Mouse (Mus musculus) C2C12 (cell line): Measurements from ENCODE around the gene Esm1. TPM values are rescaled to one million over a fixed set of nuclear protein-coding genes. Genes with fewer than 3 reads are reported as not detected.

Experiments
- H3K27me3 ChIP-seq: one replicate; pipeline ENCODE4 v1.6.1; 2011; ENCODE audit not compliant: control insufficient read depth, insufficient read depth, insufficient read length
- H3K36me3 ChIP-seq: one replicate; pipeline ENCODE4 v1.6.1; 2011; ENCODE audit not compliant: control insufficient read depth, insufficient read depth
- H3K4me3 ChIP-seq: one replicate; pipeline ENCODE4 v1.5.1; 2011; ENCODE audit warnings: mild to moderate bottlenecking, control low read depth; ENCODE audit not compliant: poor library complexity, insufficient read depth, severe bottlenecking
- H3K79me2 ChIP-seq: one replicate; pipeline ENCODE4 v1.6.1; 2011; ENCODE audit not compliant: control insufficient read depth, insufficient read depth
- H3K79me3 ChIP-seq: one replicate; pipeline ENCODE4 v1.6.1; 2011; ENCODE audit warnings: low read depth, control low read depth
- H3ac ChIP-seq: one replicate; pipeline ENCODE3; 2011; ENCODE audit warnings: low read depth; ENCODE audit not compliant: control insufficient read depth, insufficient read length
- CEBPB ChIP-seq: IDR thresholded peaks from one replicate; pipeline ENCODE4 v1.6.1; 2011; ENCODE audit warnings: low read depth, mild to moderate bottlenecking, control low read depth, moderate library complexity
- CTCF ChIP-seq: IDR thresholded peaks from one replicate; pipeline ENCODE4 v1.5.1; 2011; ENCODE audit not compliant: control insufficient read depth, insufficient read depth, insufficient read length
- FOSL1 ChIP-seq: IDR thresholded peaks from one replicate; pipeline ENCODE4 v1.8.0; 2011; ENCODE audit warnings: mild to moderate bottlenecking, low read length; ENCODE audit not compliant: poor library complexity, insufficient read depth, severe bottlenecking
- MAX ChIP-seq: IDR thresholded peaks from one replicate; pipeline ENCODE4 v1.6.1; 2011; ENCODE audit warnings: mild to moderate bottlenecking, control low read depth
- MYOD1 ChIP-seq: IDR thresholded peaks from one replicate; pipeline ENCODE4 v1.6.1; 2011; ENCODE audit warnings: low read depth; ENCODE audit not compliant: control insufficient read depth, insufficient read length
- MYOG ChIP-seq: IDR thresholded peaks from one replicate; pipeline ENCODE4 v1.6.1; 2011; ENCODE audit not compliant: control insufficient read depth, insufficient read length; ENCODE audit errors: extremely low read depth
- USF1 ChIP-seq: IDR thresholded peaks from one replicate; pipeline ENCODE4 v1.6.1; 2011; ENCODE audit warnings: low read depth, mild to moderate bottlenecking, control low read depth, moderate library complexity
- long read RNA-seq, 2 experiments: library from polyadenylated mRNA; unstranded; transcript quantifications; one replicate each; pipeline ENCODE4 v2.0.0; 2019 to 2020
- polyA plus RNA-seq: library from polyadenylated mRNA; unstranded; fragments of >200 nt; fragmentation: generic; extraction: Trizol; gene quantifications from one replicate; pipeline ENCODE4 v1.2.1, GENCODE M21; 2012; ENCODE audit warnings: missing spikeins

Gene Esm1
- 0.08 TPM for polyA plus RNA-seq
- long read RNA-seq, experiment 1, result 0 reads
- long read RNA-seq, experiment 2, partial matches to known transcripts, result 0 of 1 reads
- long read RNA-seq, experiment 2, other reads (novel, unspliced or antisense), result 1 of 1 reads

- Histone ChIP-seq H3K36me3 (no peaks in the 10 kb centered on the region), H3K27me3 (no peaks in the 10 kb centered on the region), H3K79me2 (no peaks in the 10 kb centered on the region), H3K79me3 (no peaks in the 10 kb centered on the region), H3ac (no peak within 1 kb of the TSS), H3K4me3 (no peak within 1 kb of the TSS)
- TF ChIP-seq MAX (no peak), CEBPB (no peak), FOSL1 (no peak), CTCF (no peak), MYOG (no peak), MYOD1 (no peak), USF1 (no peak)
Measured at GRCm38 (mm10) chr13:113209624-113210023, at the start of gene Esm1. TSS of gene Esm1 (plus strand) at chr13:113209659.

GRCm38 (mm10) chr13:113164252-113165005 is 45.0 kb upstream of the Esm1 start:
- no peaks in the 10 kb centered on the region for H3K79me3 ChIP-seq
- no peaks in the 10 kb centered on the region for H3K36me3 ChIP-seq
- no peaks in the 10 kb centered on the region for H3K79me2 ChIP-seq
- H3ac ChIP-seq, result no peak overlapping the region
- H3K27me3 ChIP-seq, result no peaks in the 10 kb centered on the region
- no peak overlapping the region for H3K4me3 ChIP-seq
- TF ChIP-seq CEBPB (no peak), MYOD1 (no peak), USF1 (no peak), CTCF (no peak), FOSL1 (no peak), MYOG (no peak), MAX (no peak)

- no peaks in the 10 kb centered on the region for H3K27me3 ChIP-seq
- H3K36me3 ChIP-seq, result no peaks in the 10 kb centered on the region
- no peak overlapping the region for H3ac ChIP-seq
- TF ChIP-seq FOSL1, result no peak
- no peak for TF ChIP-seq MYOG
- TF ChIP-seq MAX, result no peak
- TF ChIP-seq MYOD1, result no peak
- TF ChIP-seq CEBPB, result no peak
- H3K4me3 ChIP-seq, result no peak overlapping the region
- H3K79me3 ChIP-seq, result no peaks in the 10 kb centered on the region
- H3K79me2 ChIP-seq, result no peaks in the 10 kb centered on the region
Measured at GRCm38 (mm10) chr13:113168018-113168534, 41.4 kb upstream of the Esm1 start.

GRCm38 (mm10) chr13:113170256-113170655 is 39.2 kb upstream of the Esm1 start:
- Histone ChIP-seq H3K4me3 (no peak overlapping the region), H3K79me2 (no peaks in the 10 kb centered on the region), H3ac (no peak overlapping the region), H3K27me3 (no peaks in the 10 kb centered on the region), H3K79me3 (no peaks in the 10 kb centered on the region), H3K36me3 (no peaks in the 10 kb centered on the region)
- TF ChIP-seq FOSL1 (no peak), MAX (no peak), CEBPB (no peak), USF1 (no peak), MYOG (no peak), CTCF (no peak), MYOD1 (no peak)

GRCm38 (mm10) chr13:113174162-113174561 is 35.3 kb upstream of the Esm1 start:
- Histone ChIP-seq H3K36me3 (no peaks in the 10 kb centered on the region), H3ac (no peak overlapping the region), H3K79me2 (no peaks in the 10 kb centered on the region), H3K27me3 (no peaks in the 10 kb centered on the region), H3K79me3 (no peaks in the 10 kb centered on the region), H3K4me3 (no peak overlapping the region)
- TF ChIP-seq MAX (no peak), FOSL1 (no peak), USF1 (no peak), MYOD1 (no peak), CEBPB (no peak), MYOG (no peak), CTCF (no peak)

GRCm38 (mm10) chr13:113183310-113183709 is 26.1 kb upstream of the Esm1 start:
- no peak overlapping the region for H3K4me3 ChIP-seq
- no peak overlapping the region for H3ac ChIP-seq
- no peaks in the 10 kb centered on the region for H3K27me3 ChIP-seq
- no peaks in the 10 kb centered on the region for H3K79me2 ChIP-seq
- no peaks in the 10 kb centered on the region for H3K79me3 ChIP-seq
- no peak for TF ChIP-seq MYOD1
- TF ChIP-seq USF1, result no peak
- TF ChIP-seq FOSL1, result no peak
- no peak for TF ChIP-seq CEBPB
- no peak for TF ChIP-seq CTCF
- TF ChIP-seq MYOG, result no peak
- no peak for TF ChIP-seq MAX
- H3K36me3 ChIP-seq, result no peaks in the 10 kb centered on the region
